Mouse (Mus musculus): ENCODE measurements at regions not wholly inside any gene's neighbourhood (a gene's known extent, or its start where the extent isn't known, plus 50 kb on each side); places are given as distances from the start of the nearest gene placed in this dataset.

- TF ChIP-seq CTCF (IDR thresholded peaks at IDR 0.05), result no peak
- no peak for TF ChIP-seq POLR2A (IDR thresholded peaks at IDR 0.05; ENCODE audit: insufficient read depth, low read depth, low read length)
- TF ChIP-seq EP300 (IDR thresholded peaks at IDR 0.05; ENCODE audit: insufficient read depth, low read depth, low read length), result no peak
Observed at GRCm38 (mm10) chr19:15837715-15838175, 109.4 kb downstream of the Psat1 start.
